Mouse (Mus musculus) embryonic fibroblast, embryonic 13.5 days (primary cell): ENCODE measurements around the gene Ppef1.

Experiments used
- CTCF ChIP-seq: IDR thresholded peaks from 2 replicates; pipeline ENCODE4 v1.5.1; 2011; ENCODE audit warnings: mild to moderate bottlenecking, control low read depth, low read length, moderate library complexity, borderline replicate concordance; ENCODE audit not compliant: insufficient read depth
- POLR2A ChIP-seq: IDR thresholded peaks from 2 replicates; pipeline ENCODE4 v1.6.1; 2011; ENCODE audit warnings: low read depth, mild to moderate bottlenecking, control low read depth, low read length, moderate library complexity

DNA sequence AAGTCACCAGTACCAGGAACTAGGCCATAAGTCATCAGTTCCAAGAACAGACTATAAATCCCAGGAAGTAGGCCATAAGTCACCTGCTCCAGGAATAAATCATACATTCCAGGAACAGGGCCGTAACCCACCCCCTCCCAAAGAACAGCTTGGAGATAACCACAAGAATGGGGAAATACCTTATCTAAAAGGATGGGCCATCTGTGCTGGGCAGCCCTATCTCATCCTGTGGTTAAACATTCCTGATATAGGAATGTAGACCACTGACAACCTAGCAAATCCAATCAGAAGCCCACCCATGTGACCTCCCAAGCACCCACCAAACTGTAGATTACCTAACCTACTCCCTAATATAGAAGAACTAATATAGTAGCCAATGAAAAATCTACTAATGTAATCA lies 9.8 kb upstream of the Ppef1 start:
- TF ChIP-seq CTCF (no peak), POLR2A (no peak)
